Mouse (Mus musculus): Measurements from ENCODE around the gene Hes7. TPM values are rescaled to one million over a fixed set of nuclear protein-coding genes. Genes with fewer than 3 reads are reported as not detected.
A peak's percentile ranks its signal among the peaks of the same experiment; 100 is the strongest.

Hes7 gene
- polyA plus RNA-seq, 1 experiment = 0.19 TPM

- H3K4me3 ChIP-seq (ENCODE audit: insufficient read depth, low read depth, low read length) = peak overlapping the region; percentile 62
These were observed 967 bp downstream of the Hes7 start for GRCm38 (mm10) chr11:69121001-69121740.

GRCm38 (mm10) chr11:69121741-69122335 is 1.6 kb downstream of the Hes7 start:
- WGBS = 2% methylated on average over 32 of the region's 32 CpGs
- H3K36me3 ChIP-seq (ENCODE audit: control insufficient read depth, insufficient read depth, low read length) = no peaks in the 10 kb centered on the region

More at GRCm38 (mm10) chr11:69121001-69121740, 967 bp downstream of the Hes7 start:
- no peak for TF ChIP-seq POLR2A (IDR thresholded peaks at IDR 0.05; ENCODE audit: low read depth, low read length)
- TF ChIP-seq CTCF (conservative IDR thresholded peaks at IDR 0.05; ENCODE audit: insufficient read depth, insufficient read length, low read depth, low read length) = no peak
- no peak overlapping the region for H3K27ac ChIP-seq (ENCODE audit: insufficient read depth, low read depth, low read length)
- 11% methylated on average over 33 of the region's 33 CpGs for WGBS
- peak; percentile 40 for DNase-seq
- H3K36me3 ChIP-seq (ENCODE audit: control insufficient read depth, insufficient read depth, low read length) = no peaks in the 10 kb centered on the region
- no peaks in the 10 kb centered on the region for H3K27me3 ChIP-seq (replicated peaks; ENCODE audit: control insufficient read depth, insufficient read depth, low read length)
- peaks cover 8% of the 10 kb centered on the region; the same call in 1 of the 2 replicates for H3K4me1 ChIP-seq (ENCODE audit: control insufficient read depth, insufficient read depth, low read length)

GRCm38 (mm10) chr11:69122336-69122951 is 2.2 kb downstream of the Hes7 start, which contains the start of gene 9130213A22Rik:
Gene 9130213A22Rik, minus strand, starts transcription at chr11:69122589.
- WGBS = under 1% methylated on average over 66 of the region's 66 CpGs
- H3K27ac ChIP-seq (ENCODE audit: insufficient read depth, low read depth, low read length) = peak within 1 kb of the TSS; percentile 72
- TF ChIP-seq CTCF (conservative IDR thresholded peaks at IDR 0.05; ENCODE audit: insufficient read depth, insufficient read length, low read depth, low read length) (peak; percentile 59), POLR2A (IDR thresholded peaks at IDR 0.05; ENCODE audit: low read depth, low read length) (no peak)
- peaks cover 6% of the 10 kb centered on the region; the same call in 1 of the 2 replicates for H3K4me1 ChIP-seq (ENCODE audit: control insufficient read depth, insufficient read depth, low read length)
- peak within 1 kb of the TSS; percentile 62 for H3K4me3 ChIP-seq (ENCODE audit: insufficient read depth, low read depth, low read length)
- H3K27me3 ChIP-seq (replicated peaks; ENCODE audit: control insufficient read depth, insufficient read depth, low read length) = no peaks in the 10 kb centered on the region
- peak; percentile 90 for DNase-seq
- no peaks in the 10 kb centered on the region for H3K36me3 ChIP-seq (ENCODE audit: control insufficient read depth, insufficient read depth, low read length)

More at GRCm38 (mm10) chr11:69121741-69122335, 1.6 kb downstream of the Hes7 start:
- Histone ChIP-seq H3K4me1 (ENCODE audit: control insufficient read depth, insufficient read depth, low read length) (peaks cover 8% of the 10 kb centered on the region; the same call in 1 of the 2 replicates), H3K4me3 (ENCODE audit: insufficient read depth, low read depth, low read length) (peak overlapping the region; percentile 62), H3K27ac (ENCODE audit: insufficient read depth, low read depth, low read length) (no peak overlapping the region), H3K27me3 (replicated peaks; ENCODE audit: control insufficient read depth, insufficient read depth, low read length) (no peaks in the 10 kb centered on the region)
- TF ChIP-seq CTCF (conservative IDR thresholded peaks at IDR 0.05; ENCODE audit: insufficient read depth, insufficient read length, low read depth, low read length) = no peak
- TF ChIP-seq POLR2A (IDR thresholded peaks at IDR 0.05; ENCODE audit: low read depth, low read length) = no peak
- no peak for DNase-seq

DNA sequence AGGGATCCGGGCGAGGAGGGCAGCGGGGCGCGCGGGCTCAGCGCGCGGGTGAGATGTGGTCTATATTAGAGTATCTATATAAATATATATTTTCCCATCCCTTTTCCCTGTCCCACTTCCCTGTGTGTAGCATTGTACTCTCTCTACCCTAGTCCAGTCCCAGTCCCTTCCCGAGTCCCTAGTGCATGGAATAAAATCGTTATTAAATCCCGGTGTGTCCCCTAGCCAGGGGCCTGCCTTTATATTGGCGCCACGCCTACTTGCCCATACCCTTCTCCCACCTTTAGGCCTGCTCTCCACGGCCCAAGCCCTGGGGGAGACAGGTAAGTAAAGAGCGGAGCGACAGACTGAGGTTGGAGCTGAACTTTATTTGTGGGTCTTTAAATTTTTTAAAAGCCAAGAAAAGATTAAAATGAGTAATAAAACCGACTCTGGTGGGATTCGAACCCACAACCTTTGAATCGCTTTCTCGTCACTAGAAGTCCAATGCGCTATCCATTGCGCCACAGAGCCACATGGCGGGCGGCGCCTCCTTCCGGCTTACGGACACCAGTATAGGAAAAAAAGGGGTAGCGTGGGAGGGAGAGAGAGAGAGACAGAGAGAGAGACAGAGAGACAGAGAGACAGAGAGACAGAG is 3.0 kb downstream of the Hes7 start:
- peak overlapping the region; percentile 62 for H3K4me3 ChIP-seq (ENCODE audit: insufficient read depth, low read depth, low read length)
- DNase-seq = peak; percentile 95
- H3K4me1 ChIP-seq (ENCODE audit: control insufficient read depth, insufficient read depth, low read length) = peaks cover 4% of the 10 kb centered on the region; the same call in 1 of the 2 replicates
- H3K27ac ChIP-seq (ENCODE audit: insufficient read depth, low read depth, low read length) = peak overlapping the region; percentile 40
- H3K27me3 ChIP-seq (replicated peaks; ENCODE audit: control insufficient read depth, insufficient read depth, low read length) = no peaks in the 10 kb centered on the region
- 1% methylated on average over 29 of the region's 29 CpGs for WGBS
- no peaks in the 10 kb centered on the region for H3K36me3 ChIP-seq (ENCODE audit: control insufficient read depth, insufficient read depth, low read length)
- TF ChIP-seq POLR2A (IDR thresholded peaks at IDR 0.05; ENCODE audit: low read depth, low read length) = no peak
- TF ChIP-seq CTCF (conservative IDR thresholded peaks at IDR 0.05; ENCODE audit: insufficient read depth, insufficient read length, low read depth, low read length) = 0 out of 2 replicates have a peak, but pooled peaks have one; percentile 20

- DNase-seq = peak; percentile 96
- WGBS = under 1% methylated on average over 31 of the region's 31 CpGs
These were observed 3.7 kb downstream of the Hes7 start for GRCm38 (mm10) chr11:69123693-69124497.

GRCm38 (mm10) chr11:69124498-69124847 is 4.3 kb downstream of the Hes7 start:
- WGBS = under 1% methylated on average over 3 of the region's 3 CpGs
- H3K27ac ChIP-seq (ENCODE audit: insufficient read depth, low read depth, low read length) = no peak overlapping the region
- no peak overlapping the region for H3K4me3 ChIP-seq (ENCODE audit: insufficient read depth, low read depth, low read length)
- H3K27me3 ChIP-seq (replicated peaks; ENCODE audit: control insufficient read depth, insufficient read depth, low read length) = no peaks in the 10 kb centered on the region
- no peaks in the 10 kb centered on the region; the same call in 1 of the 2 replicates for H3K4me1 ChIP-seq (ENCODE audit: control insufficient read depth, insufficient read depth, low read length)
- no peaks in the 10 kb centered on the region for H3K36me3 ChIP-seq (ENCODE audit: control insufficient read depth, insufficient read depth, low read length)
- no peak for TF ChIP-seq POLR2A (IDR thresholded peaks at IDR 0.05; ENCODE audit: low read depth, low read length)
- TF ChIP-seq CTCF (conservative IDR thresholded peaks at IDR 0.05; ENCODE audit: insufficient read depth, insufficient read length, low read depth, low read length) = no peak
- DNase-seq = peak; percentile 80

More at GRCm38 (mm10) chr11:69123693-69124497, 3.7 kb downstream of the Hes7 start:
- H3K4me1 ChIP-seq (ENCODE audit: control insufficient read depth, insufficient read depth, low read length) = peaks cover 4% of the 10 kb centered on the region; the same call in 1 of the 2 replicates
- no peak for TF ChIP-seq POLR2A (IDR thresholded peaks at IDR 0.05; ENCODE audit: low read depth, low read length)
- 0 out of 2 replicates have a peak, but pooled peaks have one; percentile 2 for TF ChIP-seq CTCF (conservative IDR thresholded peaks at IDR 0.05; ENCODE audit: insufficient read depth, insufficient read length, low read depth, low read length)
- no peaks in the 10 kb centered on the region for H3K27me3 ChIP-seq (replicated peaks; ENCODE audit: control insufficient read depth, insufficient read depth, low read length)
- peak overlapping the region; percentile 62 for H3K4me3 ChIP-seq (ENCODE audit: insufficient read depth, low read depth, low read length)
- H3K36me3 ChIP-seq (ENCODE audit: control insufficient read depth, insufficient read depth, low read length) = no peaks in the 10 kb centered on the region
- H3K27ac ChIP-seq (ENCODE audit: insufficient read depth, low read depth, low read length) = peak overlapping the region; percentile 40

All from kidney, adult 2 months (tissue).